Mouse (Mus musculus) layer of hippocampus, adult 9-11 months (tissue): Measurements from ENCODE around the gene Cog7.

Source experiments
- DNase-seq: peaks from one replicate; pipeline ENCODE4 v3.0.0; 2022

Gene Cog7

GRCm38 (mm10) chr7:121981307-121981871, at the start of gene Cog7:
TSS of gene Cog7 (minus strand) at chr7:121981711.
- DNase-seq: peak; percentile 90

DNA sequence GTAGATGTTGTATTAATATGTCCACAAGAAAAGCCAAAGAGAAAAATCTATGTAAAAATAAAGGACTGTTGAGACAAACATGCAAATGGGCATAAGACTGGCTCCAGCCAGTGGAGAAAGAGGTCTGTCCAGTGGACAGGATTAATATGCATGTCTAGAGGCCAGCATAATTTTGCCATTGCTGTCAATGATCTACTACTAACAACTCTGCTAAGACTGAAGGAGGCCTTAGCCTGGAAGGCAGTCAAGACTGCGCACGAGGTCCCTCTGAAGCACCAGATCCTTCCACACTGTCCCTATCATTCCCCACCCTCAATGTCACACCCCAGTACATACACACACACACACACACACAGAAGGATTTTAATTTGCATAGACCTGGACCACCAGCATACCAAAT, 40.6 kb upstream of the Cog7 start:
- DNase-seq: no peak

DNA sequence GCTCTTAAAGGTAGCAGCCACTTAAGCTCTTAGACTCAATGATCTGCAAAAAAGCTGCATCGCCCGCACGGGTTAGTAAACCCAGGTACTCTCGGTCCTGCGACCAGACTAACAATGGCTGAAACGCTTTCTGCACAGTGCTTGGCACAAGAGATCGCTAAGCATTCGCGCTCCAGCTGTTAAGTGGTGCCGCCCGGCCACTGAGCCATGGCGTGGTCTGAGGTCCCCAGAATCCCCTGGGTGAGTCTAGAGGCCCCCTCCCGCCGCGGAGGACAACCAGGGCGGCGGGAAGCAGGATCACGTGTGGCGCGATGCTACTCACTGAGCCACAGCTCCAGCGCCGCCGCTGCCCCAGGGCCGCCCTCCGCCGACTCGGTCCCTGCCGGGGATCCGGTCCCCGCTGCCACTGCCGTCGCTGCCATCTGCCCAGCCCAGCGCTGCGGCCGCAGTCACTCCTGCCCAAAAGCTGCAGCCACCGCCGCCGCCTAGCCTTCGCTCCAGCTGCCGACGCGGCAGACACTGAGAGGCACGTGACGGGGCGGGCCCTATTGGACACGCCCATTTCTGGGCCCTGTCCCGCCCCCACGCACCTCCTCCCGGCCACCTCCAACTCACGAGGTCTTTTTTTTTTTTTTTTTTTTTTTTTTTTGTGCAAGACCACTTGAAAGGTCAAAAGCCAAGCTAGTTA, 39.3 kb upstream of the Cog7 start, which contains the start of gene Gga2:
Gga2 (minus strand) TSS at position 556 of the 688 bp plus-strand sequence.
- DNase-seq: peak; percentile 90

DNA sequence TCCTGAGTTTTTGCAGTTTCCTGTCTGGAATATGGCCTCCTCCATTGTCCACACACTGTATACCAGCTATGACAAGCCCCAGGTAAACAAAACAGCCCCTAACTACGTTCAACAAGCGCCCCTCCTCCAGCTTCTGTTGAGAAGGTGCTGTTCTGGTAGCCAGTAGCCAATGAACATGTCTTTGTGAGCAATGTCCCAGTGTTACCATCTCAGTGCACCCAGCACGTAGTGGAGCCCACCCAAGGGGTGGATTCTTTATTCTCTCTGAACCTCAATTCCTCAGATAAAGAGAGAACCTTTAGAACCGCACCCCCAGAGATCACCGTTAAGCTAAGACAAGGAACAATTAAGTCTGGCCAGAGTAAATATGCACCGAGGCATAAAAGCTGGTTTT, 38.8 kb upstream of the Cog7 start:
- no peak for DNase-seq

DNA sequence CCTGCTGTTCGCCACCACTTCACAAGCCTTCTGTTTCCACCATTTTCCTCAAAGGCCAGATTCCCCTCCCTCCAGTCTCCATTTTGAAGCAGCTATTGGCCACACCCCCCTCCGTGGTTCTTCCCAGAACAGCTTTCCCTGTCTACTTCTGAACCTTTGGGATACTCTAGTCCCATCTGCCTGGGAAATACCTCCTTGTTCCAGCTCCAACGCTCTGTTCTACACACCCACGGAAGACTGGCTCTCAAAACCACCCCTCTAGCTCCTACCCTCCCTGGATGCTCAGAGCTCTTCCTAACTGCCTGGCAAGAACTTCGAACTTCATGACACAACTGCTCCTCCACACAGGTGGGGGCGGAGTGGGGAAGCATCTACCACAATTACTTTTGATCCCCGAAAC, 37.5 kb upstream of the Cog7 start:
- peak; percentile 69 for DNase-seq

GRCm38 (mm10) chr7:122018247-122018646, 36.7 kb upstream of the Cog7 start:
- DNase-seq: no peak

DNA sequence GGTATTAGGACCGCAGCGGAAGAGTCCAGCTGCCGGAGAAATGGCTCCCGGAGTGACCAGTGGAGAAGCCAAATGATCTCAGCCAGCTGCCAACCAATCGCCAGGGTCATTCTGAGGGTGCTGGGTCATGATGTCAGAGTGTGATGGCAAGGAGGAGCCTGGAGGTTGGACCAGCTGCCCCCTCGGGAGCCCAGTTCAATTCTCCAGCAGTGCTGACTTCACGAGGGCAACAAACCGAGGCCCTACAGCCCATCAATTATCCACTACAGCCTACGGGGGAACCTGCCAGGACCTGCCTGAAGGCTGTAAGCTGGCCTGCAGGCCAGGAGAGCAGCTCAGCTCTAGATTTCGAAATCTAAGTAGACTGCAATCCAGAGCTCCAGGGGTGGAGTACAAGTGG, 34.2 kb upstream of the Cog7 start:
- no peak for DNase-seq

- no peak for DNase-seq
These were observed 33.6 kb upstream of the Cog7 start for GRCm38 (mm10) chr7:122015105-122015504.

- no peak for DNase-seq
These were observed 31.4 kb upstream of the Cog7 start for GRCm38 (mm10) chr7:122012949-122013348.

- DNase-seq: no peak
These were observed 30.9 kb upstream of the Cog7 start for GRCm38 (mm10) chr7:122012370-122012769.

- DNase-seq: no peak
These were observed 18.9 kb upstream of the Cog7 start for GRCm38 (mm10) chr7:122000396-122000795.

- DNase-seq: no peak
These were observed 14.4 kb upstream of the Cog7 start for GRCm38 (mm10) chr7:121995961-121996360.

DNA sequence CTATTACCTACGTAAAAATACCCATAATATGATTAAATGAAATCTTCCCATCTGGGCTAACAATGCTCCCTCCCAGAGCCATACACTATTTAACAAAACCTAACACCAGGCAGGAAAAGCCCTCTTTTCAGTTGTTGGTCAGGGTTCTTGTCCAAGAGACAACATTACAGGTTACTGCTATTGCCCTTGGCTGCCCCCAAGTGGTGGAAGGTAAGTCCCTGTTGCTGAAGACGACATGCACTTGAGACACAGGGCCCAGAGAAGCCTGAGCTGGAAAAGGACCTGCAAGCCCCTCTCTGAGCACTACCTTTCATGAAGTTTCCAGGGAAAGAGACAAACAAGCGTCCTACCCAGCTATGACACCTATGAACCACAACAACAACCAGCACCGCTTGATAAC, 6.5 kb downstream of the Cog7 start:
- DNase-seq: no peak

DNA sequence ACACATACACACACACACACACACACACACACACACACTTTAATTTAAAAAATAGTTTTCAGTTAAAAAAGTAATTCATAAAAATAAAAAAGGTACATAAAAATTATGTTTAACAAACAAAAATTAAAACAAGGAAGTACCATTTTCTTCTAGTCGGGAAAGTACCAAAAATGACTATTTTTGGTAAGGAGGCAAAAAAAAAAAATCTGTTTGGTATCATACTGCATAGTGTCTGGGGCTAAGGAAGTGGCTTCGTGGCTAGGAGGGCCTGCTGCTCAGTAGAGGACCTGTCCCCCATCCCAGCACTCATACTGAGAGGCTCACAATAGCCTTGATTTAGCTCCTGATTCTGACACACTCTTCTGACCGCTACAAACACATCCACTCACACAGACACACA, 9.8 kb downstream of the Cog7 start:
- no peak for DNase-seq

GRCm38 (mm10) chr7:121970250-121970649, 11.3 kb downstream of the Cog7 start:
- DNase-seq: no peak

DNA sequence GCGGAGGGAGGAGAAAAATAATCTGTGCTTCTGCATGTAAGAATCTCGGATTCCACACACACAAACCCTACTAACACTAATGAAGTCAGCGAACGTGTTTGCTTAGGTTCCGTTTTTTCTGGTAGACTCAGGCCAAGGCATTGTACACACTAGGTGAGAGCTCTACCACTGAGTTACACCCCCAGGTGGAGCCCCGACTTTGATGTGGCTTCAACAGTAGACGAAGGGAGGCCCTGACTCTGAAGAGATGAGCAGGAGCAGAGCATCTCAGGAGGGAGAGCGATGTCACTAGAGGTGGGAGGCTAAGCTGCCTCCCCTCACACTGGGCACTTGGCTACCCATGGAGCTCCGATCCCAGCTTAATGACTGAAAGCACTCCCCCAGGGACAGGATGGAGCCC, 12.7 kb downstream of the Cog7 start:
- DNase-seq: no peak

DNA sequence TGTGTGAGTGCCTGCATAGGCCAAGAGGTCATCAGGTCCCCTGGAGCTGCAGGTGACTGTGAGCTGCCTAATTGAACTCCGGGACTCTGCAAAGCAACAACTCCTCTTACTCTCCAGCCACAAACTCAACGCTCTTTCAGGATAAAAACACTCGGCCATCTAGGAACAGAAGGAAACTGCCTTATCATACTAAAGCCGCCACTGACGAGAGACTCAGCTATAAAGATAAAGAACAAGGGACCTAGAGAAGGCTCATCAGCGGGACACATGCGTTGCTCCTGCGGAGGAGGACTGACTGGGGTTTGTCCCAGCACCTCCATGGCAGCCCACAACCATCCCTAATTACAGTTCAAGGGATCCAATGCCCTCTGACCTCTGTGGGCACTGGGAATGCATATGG, 13.3 kb downstream of the Cog7 start:
- DNase-seq: no peak

DNA sequence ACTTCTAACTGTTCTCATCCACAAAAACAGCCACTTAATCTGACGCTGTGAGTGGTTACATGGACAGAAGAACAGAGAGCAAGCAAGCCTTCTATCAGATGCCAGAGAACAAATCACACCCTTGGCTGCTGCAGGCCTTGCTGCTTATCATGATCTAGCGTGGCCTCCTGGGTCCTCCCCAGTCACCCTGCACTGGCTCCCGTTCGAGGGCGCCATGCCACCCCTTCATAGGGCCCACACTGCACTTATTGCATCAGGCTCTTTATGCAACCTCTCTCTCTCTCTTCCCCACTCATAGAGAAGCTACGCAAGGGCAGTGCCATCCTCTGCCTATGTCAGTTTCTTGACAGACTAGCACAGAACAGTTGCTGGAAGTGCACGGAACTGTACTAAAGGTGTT, 15.3 kb downstream of the Cog7 start:
- no peak for DNase-seq

DNA sequence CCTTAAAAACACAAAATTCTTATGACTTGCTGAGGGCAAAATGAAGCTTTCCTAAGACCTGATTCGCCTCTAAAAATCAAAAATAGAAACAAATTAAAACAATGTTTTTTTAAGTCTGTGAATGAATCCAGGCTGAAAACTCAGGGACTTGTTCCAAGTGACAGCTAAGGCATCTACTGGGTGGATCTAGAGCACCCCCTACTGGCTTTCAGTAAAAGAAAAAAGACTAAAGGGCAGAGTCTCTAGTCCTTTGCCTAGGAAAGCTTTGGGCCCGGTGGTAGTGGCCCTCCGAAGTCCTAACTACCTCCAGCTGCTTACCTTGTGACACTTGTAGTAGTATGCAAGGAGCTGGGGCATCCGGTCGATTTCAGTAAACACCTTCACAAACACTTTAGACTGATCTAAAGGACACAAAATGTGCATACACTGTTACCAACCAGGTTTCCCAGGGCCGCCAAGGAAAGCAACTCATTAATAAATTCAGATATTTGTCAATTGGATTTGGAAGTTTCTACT, 17.6 kb downstream of the Cog7 start:
- peak; percentile 44 for DNase-seq

GRCm38 (mm10) chr7:121962571-121962959, 18.9 kb downstream of the Cog7 start:
- no peak for DNase-seq

GRCm38 (mm10) chr7:121961913-121962570, 19.5 kb downstream of the Cog7 start:
- DNase-seq: no peak

- no peak for DNase-seq
These were observed 25.7 kb downstream of the Cog7 start for GRCm38 (mm10) chr7:121955802-121956201.

DNA sequence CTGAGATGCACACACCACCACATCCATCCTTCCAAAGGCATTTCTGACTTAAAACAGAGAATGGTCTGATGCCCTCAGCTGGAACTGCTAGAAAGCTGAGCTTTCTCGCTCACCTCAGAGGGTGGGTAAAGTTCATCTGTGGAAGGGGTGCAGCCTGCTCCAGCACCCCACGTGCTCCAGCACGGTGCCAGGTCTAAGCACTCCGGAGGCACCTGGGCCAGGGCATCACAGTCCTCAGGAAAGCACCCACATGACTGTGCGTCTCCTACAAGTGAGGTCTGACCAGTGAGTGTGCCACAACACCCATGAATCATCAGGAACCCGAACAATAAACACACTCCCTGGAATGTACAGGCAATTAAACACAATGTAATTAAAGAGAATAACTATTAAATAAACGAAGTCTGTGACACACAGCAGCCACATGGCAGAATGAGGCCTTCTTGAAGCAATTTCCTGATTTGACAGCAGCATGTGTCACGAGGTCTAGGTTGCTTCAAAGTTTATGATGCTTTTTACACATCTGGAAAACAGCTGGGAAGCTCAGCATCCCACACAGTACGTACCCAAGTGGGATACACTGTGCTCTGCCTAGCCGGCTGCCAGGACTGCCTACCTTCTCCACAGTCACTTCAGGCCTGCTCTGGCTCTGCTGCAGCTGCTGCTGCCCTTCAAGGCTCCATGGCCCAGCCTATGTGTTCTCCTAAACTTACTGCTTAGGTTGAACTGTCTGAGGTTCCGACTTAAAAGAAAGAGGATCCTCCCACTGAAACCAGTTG, 26.4 kb downstream of the Cog7 start:
- DNase-seq: no peak
